Mouse (Mus musculus) heart, postnatal 10 days (tissue): ENCODE data around the gene Speer3. TPM values are rescaled to one million over a fixed set of nuclear protein-coding genes. Genes with fewer than 3 reads are reported as not detected.
"Not testable (repeated sequence)": the region's sequence is repeated elsewhere in the genome, so short reads cannot be mapped to it uniquely, and the experiment has no call there.

Source experiments
- DNase-seq, 2 experiments: peaks; one replicate each; pipeline ENCODE4 v3.0.0; 2021
- intact Hi-C: fragments of 180-260 bp; cut with DNase I; formaldehyde crosslinking; loops from one replicate; pipeline ENCODE4 v1.15.1; 2025
- total RNA-seq, 2 experiments: library from RNA; stranded (reverse); gene quantifications; 2 replicates each; pipeline ENCODE4 v1.2.3; 2021

Speer3 gene
- not detected for total RNA-seq

GRCm38 (mm10) chr5:13791319-13791718 is at the start of gene Speer3:
Gene Speer3 (plus strand): TSS chr5:13791619.
- no peak for DNase-seq
- intact Hi-C loops = no loop called here

GRCm38 (mm10) chr5:13810496-13810895 is 19.1 kb downstream of the Speer3 start:
- DNase-seq, intact Hi-C loops: not testable (repeated sequence)

GRCm38 (mm10) chr5:13825108-13825507 is 33.7 kb downstream of the Speer3 start:
- no peak for DNase-seq
- intact Hi-C loops = no loop called here

DNA sequence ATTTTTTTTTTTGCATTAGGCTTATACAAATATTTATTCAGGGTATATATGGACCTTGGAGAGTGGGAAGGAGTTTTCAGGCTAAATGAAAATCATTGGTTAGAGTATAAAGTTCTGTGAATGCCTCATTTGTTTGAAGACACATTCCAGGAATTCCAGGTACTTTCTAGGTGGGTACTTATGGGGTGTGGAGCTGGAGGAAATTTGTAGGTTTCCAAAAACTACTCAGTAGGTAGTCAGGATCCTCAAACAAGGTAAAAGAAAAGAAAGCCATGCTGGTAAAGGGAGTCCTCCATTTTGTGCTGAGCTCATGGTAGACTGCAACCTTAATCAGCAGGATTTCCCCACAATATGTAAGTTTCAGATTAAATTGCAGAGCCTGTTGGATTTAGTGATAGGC is 35.3 kb downstream of the Speer3 start:
- intact Hi-C loops = no loop called here
- DNase-seq = no peak

DNA sequence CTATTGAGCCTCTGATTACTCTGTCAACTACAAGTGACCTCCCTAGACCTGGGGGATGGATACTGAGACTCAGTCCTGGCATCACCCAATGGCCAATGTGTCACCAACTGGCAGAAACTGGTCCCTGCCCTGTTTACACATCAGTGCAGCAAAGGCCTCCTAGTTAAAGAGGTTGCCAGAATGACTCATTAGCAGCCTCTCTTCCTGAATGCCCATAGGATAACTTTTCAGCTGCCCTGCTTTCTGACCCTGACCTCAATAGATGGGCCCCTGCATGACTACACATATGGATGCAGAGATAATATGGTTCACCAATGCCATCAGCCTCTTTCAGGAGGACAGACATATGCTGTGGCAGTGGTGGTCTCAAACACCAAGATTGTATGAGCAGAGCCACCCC is 52.9 kb downstream of the Speer3 start:
- no peak for DNase-seq
- intact Hi-C loops = no loop called here

Other genes with a start within 250 kb of the Speer3 start
- under 1 TPM; 0.12 to 0.19 TPM for gene Sema3e, start 233.7 kb downstream of the Speer3 start, total RNA-seq